Mouse (Mus musculus) stomach, embryonic 14.5 days (tissue): ENCODE results near the gene Flcn. TPM values are rescaled to one million over a fixed set of nuclear protein-coding genes. Genes with fewer than 3 reads are reported as not detected.

Experiments
- ATAC-seq: fragments of 200-750 bp; cut with Nextera tagmentation; 2 replicates; pipeline ENCODE4 v1.8.0; 2017; ENCODE audit warnings: low read depth, moderate TSS enrichment; ENCODE audit not compliant: insufficient number of reproducible peaks, insufficient read depth, low FRiP score
- H3K27ac ChIP-seq: fragments of 300-500 bp; sonication (generic); 2 replicates; pipeline ENCODE4 v1.5.1; 2014; ENCODE audit warnings: mild to moderate bottlenecking, low read length, moderate library complexity, mixed read lengths
- H3K27me3 ChIP-seq: fragments of 300-500 bp; sonication (generic); 2 replicates; pipeline ENCODE4 v1.6.1; 2014; ENCODE audit warnings: low read length, control low read depth, mixed read lengths; ENCODE audit not compliant: control insufficient read depth, insufficient read depth
- H3K36me3 ChIP-seq: fragments of 300-500 bp; sonication (generic); 2 replicates; pipeline ENCODE4 v1.6.1; 2014; ENCODE audit warnings: mild to moderate bottlenecking, control low read depth, low read length, moderate library complexity, mixed read lengths; ENCODE audit not compliant: control insufficient read depth, insufficient read depth
- H3K4me1 ChIP-seq: fragments of 300-500 bp; sonication (generic); 2 replicates; pipeline ENCODE4 v1.6.1; 2014; ENCODE audit warnings: low read length, control low read depth, mixed read lengths; ENCODE audit not compliant: control insufficient read depth, insufficient read depth
- H3K4me2 ChIP-seq: fragments of 300-500 bp; sonication (generic); replicated peaks from 2 replicates; pipeline ENCODE4 v1.6.1; 2014; ENCODE audit warnings: low read depth, low read length, control low read depth
- H3K4me3 ChIP-seq: fragments of 300-500 bp; sonication (generic); 2 replicates; pipeline ENCODE4 v1.5.1; 2014; ENCODE audit warnings: low read depth, low read length, control low read depth
- H3K9ac ChIP-seq: fragments of 300-500 bp; sonication (generic); replicated peaks from 2 replicates; pipeline ENCODE4 v1.6.1; 2014; ENCODE audit warnings: low read depth, mild to moderate bottlenecking, control low read depth, low read length, moderate library complexity, mixed read lengths
- H3K9me3 ChIP-seq: fragments of 300-500 bp; sonication (generic); 2 replicates; pipeline ENCODE4 v1.6.1; 2016; ENCODE audit warnings: low read depth, low read length, control low read depth; ENCODE audit not compliant: control insufficient read depth
- WGBS: fragments of 180-500 bp; shearing (Covaris S2); extraction: QIAGEN DNeasy Blood & Tissue Kit; methylation state at CpG from one replicate; pipeline ENCODE4 v1.1.7; 2014; 5-methylcytosine and 5-hydroxymethylcytosine counted together
- polyA plus RNA-seq: library from polyadenylated mRNA; unstranded; fragments of >200 nt; fragmentation: Nextera tagmentation; extraction: Ambion mirVana; gene quantifications from 2 replicates; pipeline ENCODE4 v1.2.1, GENCODE M21; 2014

Gene Flcn
- polyA plus RNA-seq, 1 experiment from 2014 or later = 31.5 TPM

- ATAC-seq = no peak
- Histone ChIP-seq H3K4me3 (no peak overlapping the region), H3K27ac (no peak overlapping the region), H3K36me3 (peaks cover 54% of the 10 kb centered on the region), H3K9me3 (no peaks in the 10 kb centered on the region), H3K4me1 (no peaks in the 10 kb centered on the region), H3K9ac (no peak overlapping the region), H3K27me3 (no peaks in the 10 kb centered on the region), H3K4me2 (no peak overlapping the region)
- 85% methylated on average over 3 of the region's 3 CpGs for WGBS
Observed at GRCm38 (mm10) chr11:59749050-59749449, 60.8 kb downstream of the Flcn start.

GRCm38 (mm10) chr11:59746614-59747013 lies 63.2 kb downstream of the Flcn start:
- 88% methylated on average over 2 of the region's 2 CpGs for WGBS
- H3K27me3 ChIP-seq = no peaks in the 10 kb centered on the region
- H3K9me3 ChIP-seq = no peaks in the 10 kb centered on the region
- H3K36me3 ChIP-seq = peaks cover 62% of the 10 kb centered on the region
- no peak overlapping the region for H3K9ac ChIP-seq
- H3K4me2 ChIP-seq = no peak overlapping the region
- H3K4me1 ChIP-seq = no peaks in the 10 kb centered on the region
- ATAC-seq = no peak
- no peak overlapping the region for H3K4me3 ChIP-seq
- H3K27ac ChIP-seq = no peak overlapping the region

GRCm38 (mm10) chr11:59745851-59746250 lies 64.0 kb downstream of the Flcn start:
- Histone ChIP-seq H3K4me3 (no peak overlapping the region), H3K27me3 (no peaks in the 10 kb centered on the region), H3K9me3 (no peaks in the 10 kb centered on the region), H3K4me2 (no peak overlapping the region), H3K36me3 (peaks cover 64% of the 10 kb centered on the region), H3K4me1 (no peaks in the 10 kb centered on the region), H3K27ac (no peak overlapping the region), H3K9ac (no peak overlapping the region)
- ATAC-seq = no peak
- 81% methylated on average over 5 of the region's 5 CpGs for WGBS

- Histone ChIP-seq H3K4me3 (no peak overlapping the region), H3K4me2 (no peak overlapping the region), H3K36me3 (peaks cover 62% of the 10 kb centered on the region), H3K4me1 (no peaks in the 10 kb centered on the region), H3K27ac (no peak overlapping the region), H3K27me3 (no peaks in the 10 kb centered on the region), H3K9ac (no peak overlapping the region), H3K9me3 (no peaks in the 10 kb centered on the region)
- 94% methylated on average over 4 of the region's 4 CpGs for WGBS
- ATAC-seq = no peak
Observed at GRCm38 (mm10) chr11:59744374-59744773, 65.4 kb downstream of the Flcn start.

GRCm38 (mm10) chr11:59743712-59744111 lies 66.1 kb downstream of the Flcn start:
- Histone ChIP-seq H3K27me3 (no peaks in the 10 kb centered on the region), H3K27ac (no peak overlapping the region), H3K9ac (no peak overlapping the region), H3K4me3 (no peak overlapping the region), H3K36me3 (peaks cover 61% of the 10 kb centered on the region), H3K4me1 (no peaks in the 10 kb centered on the region), H3K9me3 (no peaks in the 10 kb centered on the region), H3K4me2 (no peak overlapping the region)
- no peak for ATAC-seq
- 80% methylated on average over 1 of the region's 1 CpGs for WGBS

GRCm38 (mm10) chr11:59743307-59743706 lies 66.5 kb downstream of the Flcn start:
- Histone ChIP-seq H3K9ac (no peak overlapping the region), H3K4me1 (no peaks in the 10 kb centered on the region), H3K4me2 (no peak overlapping the region), H3K36me3 (peaks cover 61% of the 10 kb centered on the region), H3K27me3 (no peaks in the 10 kb centered on the region), H3K4me3 (no peak overlapping the region), H3K9me3 (no peaks in the 10 kb centered on the region), H3K27ac (no peak overlapping the region)
- 82% methylated on average over 2 of the region's 2 CpGs for WGBS
- ATAC-seq = no peak

GRCm38 (mm10) chr11:59741915-59742314 lies 67.9 kb downstream of the Flcn start:
- no peak overlapping the region for H3K9ac ChIP-seq
- H3K27me3 ChIP-seq = no peaks in the 10 kb centered on the region

More at GRCm38 (mm10) chr11:59741915-59742314, 67.9 kb downstream of the Flcn start:
- H3K4me2 ChIP-seq = no peak overlapping the region
- H3K4me3 ChIP-seq = no peak overlapping the region
- H3K27ac ChIP-seq = no peak overlapping the region
- 98% methylated on average over 5 of the region's 5 CpGs for WGBS
- no peak for ATAC-seq
- H3K36me3 ChIP-seq = peaks cover 71% of the 10 kb centered on the region
- H3K9me3 ChIP-seq = no peaks in the 10 kb centered on the region
- no peaks in the 10 kb centered on the region for H3K4me1 ChIP-seq

Other genes with a start within 250 kb of the Flcn start
- gene Olfr222, start 233.8 kb downstream of the Flcn start, polyA plus RNA-seq = not detected in 2 replicates
- not detected in 2 replicates for gene Olfr223, start 216.7 kb downstream of the Flcn start, polyA plus RNA-seq
- 68.8 and 69.1 TPM in 2 replicates for gene Mprip, start 148.7 kb downstream of the Flcn start, polyA plus RNA-seq
- gene Pld6, start 22.4 kb downstream of the Flcn start, polyA plus RNA-seq = 1.7 and 2.5 TPM in 2 replicates
- gene Nt5m, start 29.4 kb upstream of the Flcn start, polyA plus RNA-seq = 31.6 and 36.6 TPM in 2 replicates
- gene Cops3, start 29.8 kb upstream of the Flcn start, polyA plus RNA-seq = 206 and 221 TPM in 2 replicates
- gene Med9, start 138.2 kb upstream of the Flcn start, polyA plus RNA-seq = 38.4 and 39.1 TPM in 2 replicates
- 2.0 and 2.3 TPM in 2 replicates for gene Rasd1, start 154.9 kb upstream of the Flcn start, polyA plus RNA-seq
- gene Pemt, start 236.5 kb upstream of the Flcn start, polyA plus RNA-seq = 6.7 and 8.3 TPM in 2 replicates